Mouse (Mus musculus) embryo, embryonic 11 days (tissue): ENCODE data around the gene Mipol1.

Experiments used
- DNase-seq: peaks from one replicate; pipeline ENCODE4 v3.0.0-alpha.2; 2015

The Mipol1 gene

GRCm38 (mm10) chr12:57530474-57530873 lies 300.2 kb downstream of the Mipol1 start:
- peak; percentile 61 for DNase-seq

GRCm38 (mm10) chr12:57534517-57534878 lies 304.3 kb downstream of the Mipol1 start:
- DNase-seq: peak; percentile 17

DNA sequence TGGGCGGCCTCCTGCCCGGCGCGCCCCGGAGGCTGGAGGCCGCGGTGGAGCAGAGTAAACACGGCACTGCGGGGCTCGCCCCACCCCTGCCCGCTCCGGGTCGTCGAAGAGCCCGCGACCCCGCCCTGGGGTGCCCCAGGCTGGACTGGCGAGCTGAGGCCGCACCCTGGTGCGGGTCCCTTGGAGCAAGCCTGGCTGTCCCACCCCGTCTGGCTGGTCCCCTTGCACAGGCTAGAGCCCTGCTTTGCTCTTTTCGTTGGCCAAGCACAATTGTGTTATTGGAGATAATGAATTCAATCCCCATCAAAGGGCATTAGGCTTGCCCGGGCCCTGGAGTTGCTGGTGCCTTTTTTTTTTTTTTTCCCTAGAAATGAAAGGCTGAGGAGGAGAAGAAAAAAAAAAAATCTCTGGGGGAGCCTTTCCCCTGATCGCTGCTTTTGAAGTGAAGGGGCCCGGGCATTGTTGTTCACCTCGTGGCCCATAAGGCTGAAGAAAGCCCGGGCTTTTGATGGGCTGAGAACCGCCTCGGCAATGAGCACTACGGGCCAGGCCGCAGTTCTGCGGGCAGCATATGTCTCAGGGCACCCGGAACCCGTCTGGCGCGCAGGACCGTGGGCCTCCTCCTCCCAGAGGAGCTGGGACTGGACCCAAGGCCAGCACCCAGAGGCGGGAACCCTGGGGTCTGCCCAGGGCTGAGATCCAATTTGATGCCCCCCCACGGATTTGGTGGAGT lies 304.8 kb downstream of the Mipol1 start:
- DNase-seq: peak; percentile 65

DNA sequence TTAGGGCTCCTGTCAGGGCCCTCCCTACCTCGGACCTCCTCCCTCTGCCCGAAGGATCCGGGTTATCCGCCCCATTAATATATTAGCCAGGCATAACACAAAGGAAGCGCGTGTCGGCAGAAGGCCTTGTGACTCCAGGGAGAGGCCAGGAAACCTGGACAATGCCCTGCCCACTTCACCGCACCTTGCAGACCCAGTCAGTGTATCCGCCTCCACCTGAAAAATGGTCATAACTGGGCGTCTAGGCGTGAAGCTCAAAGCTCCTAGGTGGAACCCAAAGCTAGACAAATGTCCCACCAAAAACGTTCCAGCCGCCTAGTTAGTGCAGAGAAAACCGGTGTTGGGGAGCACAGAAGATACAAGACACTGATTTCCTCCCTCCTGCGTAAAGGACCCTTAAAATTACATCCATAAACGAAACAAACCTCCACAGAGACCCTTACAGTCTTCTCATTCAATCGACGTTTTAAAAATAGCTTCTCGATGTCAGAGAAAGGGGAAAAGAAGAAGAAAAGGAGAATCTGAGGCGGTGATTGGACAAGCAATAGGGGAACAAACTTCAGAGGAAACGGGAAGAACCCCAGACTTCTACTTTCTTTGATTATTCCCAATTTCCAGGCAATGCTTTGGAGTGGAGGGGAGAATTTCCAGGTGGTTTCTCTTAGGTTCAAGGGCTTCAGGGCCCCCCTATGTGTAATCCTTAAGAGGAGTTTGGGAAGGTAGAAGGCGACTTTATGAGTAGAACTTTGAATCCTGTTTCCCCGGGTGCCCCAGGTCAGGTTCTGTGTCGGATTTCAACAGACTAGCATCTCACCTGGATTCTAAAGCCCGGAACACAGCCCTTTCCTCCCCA lies 306.1 kb downstream of the Mipol1 start:
- peak; percentile 40 for DNase-seq

GRCm38 (mm10) chr12:57536909-57537670 lies 306.9 kb downstream of the Mipol1 start:
- DNase-seq: peak; percentile 58

- peak; percentile 45 for DNase-seq
Measured at GRCm38 (mm10) chr12:57537791-57538587, 307.8 kb downstream of the Mipol1 start.

DNA sequence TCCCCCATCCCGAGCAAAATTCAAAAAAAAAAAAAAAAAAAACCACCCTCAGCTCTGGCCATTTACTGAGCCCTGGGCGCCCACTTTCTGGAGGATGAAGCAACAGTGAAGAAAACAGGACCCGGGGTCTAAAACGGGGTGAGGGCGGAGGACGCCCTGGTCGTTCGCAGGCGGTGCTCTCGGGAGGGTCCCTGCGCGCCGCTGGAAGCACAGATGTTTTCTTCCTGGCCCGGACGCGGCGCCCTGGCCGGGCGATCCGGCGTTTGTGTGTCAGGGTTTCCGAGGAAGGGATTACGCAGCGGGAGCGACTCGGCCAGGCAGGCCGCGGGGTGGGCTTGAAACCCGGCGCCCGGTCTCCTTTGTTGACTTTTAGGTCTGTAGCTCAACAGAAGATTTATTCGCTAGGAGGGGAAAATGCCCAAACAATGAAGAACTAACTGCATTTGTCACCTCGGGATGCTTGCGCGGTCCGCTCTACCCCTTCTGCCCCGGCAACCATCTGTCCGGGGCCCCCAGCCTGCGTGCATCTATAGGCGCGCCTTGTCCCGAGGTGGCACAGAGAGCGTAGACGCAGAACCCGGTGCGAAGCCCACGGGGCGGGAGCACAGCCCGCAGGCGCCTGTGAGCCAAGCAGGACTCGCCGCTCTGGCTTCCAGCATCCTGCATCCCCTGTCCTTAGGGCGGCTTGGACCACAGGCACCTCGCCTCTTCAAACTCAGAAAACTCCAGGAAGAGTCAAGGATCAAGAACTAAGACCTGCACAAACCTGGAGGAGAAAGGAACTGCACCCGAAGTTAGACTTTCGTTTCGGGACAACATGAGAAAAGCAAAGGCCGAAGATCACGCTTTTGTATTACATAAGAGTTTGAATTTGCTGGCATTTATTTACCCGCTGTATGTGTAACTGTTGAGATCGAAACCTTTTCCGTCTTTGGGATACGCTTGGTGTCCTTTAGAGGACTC lies 308.6 kb downstream of the Mipol1 start:
- peak; percentile 81 for DNase-seq

DNA sequence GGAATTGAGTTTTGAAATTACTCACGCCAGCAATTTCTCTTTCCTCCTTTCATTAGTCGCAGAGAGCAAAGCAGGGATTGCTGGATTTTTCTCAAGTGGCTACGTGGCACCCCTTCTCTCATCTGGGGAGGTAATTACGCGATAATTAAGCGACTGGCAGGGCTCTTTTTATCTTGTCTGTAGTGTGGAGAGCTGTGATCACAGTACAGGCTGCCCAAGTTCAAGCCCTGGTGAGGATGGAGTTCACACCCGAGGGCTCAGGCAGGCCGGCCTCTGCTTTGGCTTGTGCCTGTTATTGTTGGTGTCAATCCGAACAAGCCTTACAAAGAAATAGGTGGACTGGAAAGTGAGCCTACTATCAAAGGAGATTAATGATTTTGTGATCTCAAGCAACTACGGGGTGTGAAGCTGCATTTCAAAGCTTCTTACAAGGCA lies 309.3 kb downstream of the Mipol1 start:
- DNase-seq: peak; percentile 58

DNA sequence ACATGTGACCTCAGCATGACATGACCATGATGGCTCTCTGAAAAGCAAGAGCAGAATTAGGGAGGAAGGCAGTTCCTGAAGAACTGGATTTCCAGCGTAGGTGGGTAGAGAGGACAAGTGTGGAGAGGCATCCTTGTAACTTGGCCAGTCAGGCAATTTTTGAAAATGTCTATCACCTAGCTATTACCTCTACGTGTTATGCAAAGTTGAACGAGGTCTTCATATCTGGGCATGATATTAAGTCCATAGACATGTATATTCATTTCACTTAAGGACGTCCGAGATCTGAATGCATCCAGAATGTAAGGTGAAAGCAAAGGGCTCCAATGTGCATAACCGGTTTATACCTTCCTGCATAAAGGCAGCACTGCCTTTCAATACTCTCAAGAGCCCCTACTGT lies 310.9 kb downstream of the Mipol1 start:
- DNase-seq: peak; percentile 34

DNA sequence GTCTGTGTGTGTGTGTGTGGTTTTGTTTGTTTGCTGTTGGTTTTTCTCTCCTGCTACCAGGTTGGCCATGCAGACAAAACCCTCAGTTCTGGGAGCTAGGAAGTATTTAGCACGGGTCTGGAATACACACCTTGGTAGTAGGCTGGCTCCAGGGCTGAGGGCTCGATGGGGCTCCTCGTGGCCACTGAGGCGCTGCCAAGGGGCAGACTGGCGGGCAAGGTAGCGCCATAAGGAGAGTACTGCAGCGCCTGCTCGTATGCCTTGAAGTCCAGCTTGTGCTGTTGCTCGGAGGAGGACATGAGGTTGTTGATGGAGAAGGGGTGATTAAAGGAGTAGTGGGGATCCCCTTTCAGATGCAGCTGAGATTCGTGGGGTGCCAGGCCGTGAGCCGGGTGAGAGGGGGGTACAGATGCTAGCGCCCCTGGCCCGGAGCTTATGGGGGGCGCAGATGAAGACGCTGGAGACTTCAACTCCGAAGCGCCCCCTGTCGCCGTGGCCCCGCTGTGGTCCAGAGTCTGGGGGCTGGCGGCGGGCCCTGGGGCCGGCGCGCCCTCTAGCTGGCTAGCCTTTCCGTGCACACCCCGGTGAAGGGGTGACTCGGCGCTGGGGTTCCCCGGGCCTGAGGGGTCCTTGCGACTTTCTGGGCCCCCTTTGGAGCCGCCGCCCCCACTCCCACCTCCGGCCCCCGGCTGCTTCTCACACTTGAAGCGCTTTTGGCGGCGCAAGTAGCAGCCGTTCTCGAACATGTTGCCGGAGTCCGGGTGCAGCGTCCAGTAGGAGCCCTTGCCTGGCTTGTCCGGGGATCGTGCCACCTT lies 311.9 kb downstream of the Mipol1 start:
- peak; percentile 70 for DNase-seq

- DNase-seq: peak; percentile 39
Measured at GRCm38 (mm10) chr12:57542746-57543626, 312.8 kb downstream of the Mipol1 start.

- DNase-seq: peak; percentile 37
Measured at GRCm38 (mm10) chr12:57543627-57543991, 313.4 kb downstream of the Mipol1 start.

- peak; percentile 88 for DNase-seq
Measured at GRCm38 (mm10) chr12:57544641-57545370, 314.6 kb downstream of the Mipol1 start.

DNA sequence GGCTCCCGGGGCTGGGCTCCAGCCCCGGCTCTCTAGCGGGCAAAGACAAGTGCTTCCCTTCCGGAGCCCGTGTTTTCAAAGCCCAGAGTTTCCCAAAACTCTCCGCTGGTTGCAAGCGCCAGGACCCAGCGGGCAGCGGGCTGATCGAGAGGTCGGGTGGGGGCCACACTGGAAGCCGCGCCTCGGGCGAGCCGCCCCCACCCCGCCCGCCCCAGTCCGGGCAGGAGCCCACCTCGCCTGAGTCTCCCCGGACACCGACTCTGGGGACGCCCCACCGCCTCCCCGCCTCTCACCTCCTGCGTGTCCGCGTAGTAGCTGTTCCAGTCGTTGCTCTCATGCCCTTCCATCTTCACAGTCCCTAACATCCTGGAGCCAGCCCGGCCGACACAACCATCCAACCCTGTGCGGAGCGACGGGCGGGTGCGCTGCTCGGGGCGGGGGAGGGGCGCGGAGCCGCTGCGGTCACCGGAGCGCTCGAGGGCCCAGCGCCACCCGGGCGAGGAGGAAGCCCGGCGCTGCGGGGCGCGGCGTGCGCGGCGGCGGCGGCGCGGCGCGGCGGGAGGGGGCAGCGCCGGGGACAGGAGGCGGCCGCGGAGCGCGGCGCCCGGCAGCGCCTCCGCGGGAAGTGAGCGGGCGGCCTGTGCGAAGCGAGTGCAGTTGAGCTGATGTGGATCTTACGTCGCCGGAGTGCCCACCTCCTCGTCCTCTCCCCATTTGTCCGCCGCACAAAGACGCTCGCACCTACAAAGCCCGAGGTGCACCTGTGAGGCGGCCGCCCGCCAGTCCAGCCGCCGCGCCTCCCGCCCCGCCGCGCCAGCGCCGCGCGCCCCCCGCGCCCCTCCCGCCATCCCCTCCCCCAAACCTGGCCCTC lies 315.4 kb downstream of the Mipol1 start:
- peak; percentile 72 for DNase-seq
